Mouse (Mus musculus) spleen, adult 18-20 months (tissue): Measurements from ENCODE around the gene Adgrd1.

Experiments
- DNase-seq, 2 experiments: peaks; one replicate each; pipeline ENCODE4 v3.0.0; 2022; ENCODE audit warnings: mixed read lengths in 2 of 2

Gene Adgrd1

GRCm38 (mm10) chr5:129096511-129096910 is at the start of gene Adgrd1:
Adgrd1 (plus strand) TSS chr5:129096750.
- DNase-seq: no peak

GRCm38 (mm10) chr5:129049372-129049771 is 47.2 kb upstream of the Adgrd1 start:
- no peak for DNase-seq

- DNase-seq: no peak
These were observed 44.6 kb upstream of the Adgrd1 start for GRCm38 (mm10) chr5:129051910-129052309.

DNA sequence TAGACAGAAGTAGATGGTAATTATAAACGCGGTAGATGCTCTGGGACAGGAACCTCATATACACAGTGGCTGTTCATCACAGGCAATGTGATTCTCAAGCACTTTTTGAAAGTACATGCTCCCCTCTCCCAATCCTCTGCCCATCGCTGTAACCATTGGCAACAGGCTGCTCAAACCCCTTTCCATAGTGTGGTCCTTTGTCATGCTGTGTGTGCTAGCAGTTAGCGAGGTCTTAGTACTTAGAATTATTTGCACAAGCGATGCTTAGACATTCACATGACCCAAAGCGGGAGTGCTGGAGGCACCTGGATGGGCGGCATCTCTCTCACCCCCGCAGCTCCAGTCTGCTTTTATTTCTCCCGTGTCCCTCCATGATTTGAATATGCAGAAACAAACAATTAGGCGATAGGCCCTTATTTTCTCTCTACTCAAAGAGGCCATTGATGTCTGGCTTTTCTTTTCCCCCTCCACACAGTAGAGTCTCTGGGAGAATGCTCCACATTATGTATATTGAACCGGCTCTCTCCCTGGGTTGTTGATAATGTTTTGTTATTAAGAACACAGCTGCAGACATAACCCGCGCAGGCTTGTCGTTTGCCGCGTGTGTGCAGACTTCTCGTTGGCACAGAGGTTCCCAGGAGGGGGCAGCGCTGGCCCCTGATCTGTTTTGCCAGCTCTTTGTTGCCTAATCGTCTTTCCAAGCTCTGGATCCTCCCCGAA is 43.8 kb upstream of the Adgrd1 start:
- DNase-seq: no peak

- DNase-seq: no peak
These were observed 41.8 kb upstream of the Adgrd1 start for GRCm38 (mm10) chr5:129054675-129055284.

DNA sequence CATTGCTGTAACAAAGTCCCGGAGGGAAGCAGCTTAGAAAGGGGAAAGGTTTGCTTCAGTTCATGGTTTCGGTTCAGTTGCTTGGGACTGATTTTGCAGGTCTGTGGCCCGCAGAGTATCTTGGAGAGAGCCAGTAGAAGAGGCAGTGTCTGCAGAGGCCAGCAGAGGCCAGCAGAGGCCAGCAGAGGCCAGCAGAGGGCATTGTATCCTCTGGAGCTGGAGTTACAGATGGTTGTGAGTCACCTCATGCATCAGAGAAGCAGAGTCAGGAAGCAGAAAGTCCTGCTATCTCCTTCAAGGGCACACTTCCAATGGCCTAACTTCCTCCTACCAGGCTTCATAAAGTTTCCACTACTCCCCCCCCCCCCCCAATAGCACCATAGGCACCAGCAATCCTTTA is 37.4 kb upstream of the Adgrd1 start:
- DNase-seq: no peak

- DNase-seq: peak in 1 of 2 experiments; percentile 57
These were observed 35.0 kb upstream of the Adgrd1 start for GRCm38 (mm10) chr5:129061579-129061978.

- DNase-seq: peak; percentile 61 to 83
These were observed 33.3 kb upstream of the Adgrd1 start for GRCm38 (mm10) chr5:129063037-129063791.

GRCm38 (mm10) chr5:129063792-129064087 is 32.8 kb upstream of the Adgrd1 start:
- no peak for DNase-seq

- no peak for DNase-seq
These were observed 32.4 kb upstream of the Adgrd1 start for GRCm38 (mm10) chr5:129064186-129064585.

DNA sequence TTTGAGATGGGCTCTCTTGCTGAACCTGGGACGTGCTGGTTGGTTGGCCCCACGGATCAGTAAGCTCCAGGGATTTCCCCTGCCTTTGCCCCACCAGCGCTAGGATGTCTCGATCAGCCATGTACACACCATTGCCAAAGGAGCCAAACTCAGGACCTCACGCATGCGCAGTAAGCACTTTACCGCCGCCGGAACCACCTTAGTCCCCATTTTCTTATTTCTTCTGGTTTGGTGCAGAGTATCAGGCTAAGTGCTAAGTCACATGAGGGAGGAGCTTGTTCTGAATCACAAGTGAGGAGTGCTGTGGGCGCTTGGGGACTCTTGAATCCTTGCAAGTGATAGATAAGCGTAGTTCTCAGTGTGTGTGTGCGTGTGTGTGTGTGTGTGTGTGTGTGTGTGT is 31.2 kb upstream of the Adgrd1 start:
- no peak for DNase-seq

GRCm38 (mm10) chr5:129065946-129066345 is 30.6 kb upstream of the Adgrd1 start:
- no peak for DNase-seq

DNA sequence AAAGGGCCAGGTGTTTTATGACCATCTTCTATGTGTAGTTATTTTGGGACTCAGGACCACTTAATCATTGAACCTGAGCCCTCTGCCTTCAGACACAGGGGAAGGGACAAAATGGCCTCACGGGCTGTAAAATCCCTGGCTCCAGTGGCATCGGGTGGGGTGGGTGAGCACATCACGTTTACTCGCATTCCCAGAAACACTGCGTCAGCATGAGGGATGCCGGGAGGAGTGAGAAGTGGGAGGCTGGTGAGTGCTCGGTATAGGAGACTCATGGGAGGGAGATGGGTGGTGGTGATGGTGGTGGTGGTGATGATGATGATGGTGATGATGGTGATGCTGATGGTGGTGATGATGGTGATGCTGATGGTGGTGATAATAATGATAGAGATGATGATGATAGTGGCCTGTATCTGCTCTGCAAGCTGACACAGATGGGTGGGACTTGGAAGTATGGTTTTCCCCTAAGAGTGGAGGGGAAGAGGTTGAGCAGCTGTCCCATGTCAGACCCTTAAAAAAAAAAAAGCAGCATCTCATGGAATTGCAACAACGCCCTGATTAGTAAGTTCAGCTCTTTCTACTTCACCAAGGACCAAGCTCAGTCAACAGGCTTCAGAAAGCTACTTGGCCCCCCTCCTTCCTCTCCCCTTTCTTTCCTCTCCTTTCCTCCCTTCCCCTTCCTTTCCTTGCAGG is 29.9 kb upstream of the Adgrd1 start:
- DNase-seq: no peak

DNA sequence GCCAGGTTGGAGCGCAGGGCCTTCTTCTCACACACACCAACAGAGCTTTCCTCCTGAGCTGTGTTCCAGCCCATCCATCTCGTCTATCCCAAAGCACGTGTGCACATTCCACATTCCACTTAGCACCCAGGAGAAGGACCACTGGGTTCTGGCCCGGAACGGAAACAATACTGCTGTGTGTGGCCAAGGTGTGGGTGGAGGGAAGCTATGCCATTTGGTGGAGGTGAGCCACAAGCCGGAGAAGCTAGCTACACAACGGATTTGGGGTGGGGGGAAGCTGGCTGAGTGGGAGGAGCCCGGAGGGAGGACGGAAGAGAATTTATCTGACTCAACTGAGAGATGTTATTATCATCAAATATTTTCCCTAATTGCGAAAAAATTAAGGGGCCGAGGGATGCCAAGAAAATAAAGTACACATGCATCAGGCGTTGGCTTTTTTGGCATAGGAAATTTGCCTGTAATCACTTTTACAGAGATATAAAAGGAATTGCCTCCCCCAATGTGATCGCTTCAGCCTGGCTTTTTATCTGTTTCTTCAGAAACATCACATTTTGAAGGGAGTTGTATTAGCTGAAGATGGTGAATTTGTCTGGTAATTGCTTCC is 29.2 kb upstream of the Adgrd1 start:
- DNase-seq: no peak

DNA sequence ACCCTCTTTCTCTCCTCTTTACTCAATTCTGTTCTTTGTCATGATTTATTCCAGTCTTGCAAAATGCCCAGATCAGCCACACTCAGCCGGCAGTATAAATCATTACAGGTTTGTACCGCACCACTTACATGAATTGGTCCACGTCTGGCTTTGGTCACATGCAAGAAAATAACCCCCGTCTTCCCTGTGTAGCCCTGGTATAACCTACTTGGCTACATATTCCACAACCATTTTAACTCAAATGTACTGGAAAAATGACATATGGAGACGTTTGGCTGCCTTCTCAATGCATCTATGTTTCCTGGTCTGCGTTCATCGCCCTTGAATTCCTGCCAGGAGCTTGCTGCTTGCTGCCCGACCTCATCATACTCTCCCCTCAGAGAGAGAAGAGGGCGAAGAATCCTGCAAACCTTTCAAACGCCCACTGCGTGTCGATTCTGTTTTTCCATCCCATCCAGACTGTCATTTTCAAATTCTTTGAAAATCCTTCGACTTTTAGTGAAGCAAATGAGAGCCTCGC is 24.7 kb upstream of the Adgrd1 start:
- no peak for DNase-seq

GRCm38 (mm10) chr5:129073404-129073803 is 23.1 kb upstream of the Adgrd1 start:
- DNase-seq: no peak

GRCm38 (mm10) chr5:129076098-129076497 is 20.5 kb upstream of the Adgrd1 start:
- no peak for DNase-seq

GRCm38 (mm10) chr5:129077240-129077639 is 19.3 kb upstream of the Adgrd1 start:
- peak; percentile 35 to 46 for DNase-seq

GRCm38 (mm10) chr5:129081521-129081920 is 15.0 kb upstream of the Adgrd1 start:
- no peak for DNase-seq

- no peak for DNase-seq
These were observed 11.4 kb upstream of the Adgrd1 start for GRCm38 (mm10) chr5:129085153-129085552.

DNA sequence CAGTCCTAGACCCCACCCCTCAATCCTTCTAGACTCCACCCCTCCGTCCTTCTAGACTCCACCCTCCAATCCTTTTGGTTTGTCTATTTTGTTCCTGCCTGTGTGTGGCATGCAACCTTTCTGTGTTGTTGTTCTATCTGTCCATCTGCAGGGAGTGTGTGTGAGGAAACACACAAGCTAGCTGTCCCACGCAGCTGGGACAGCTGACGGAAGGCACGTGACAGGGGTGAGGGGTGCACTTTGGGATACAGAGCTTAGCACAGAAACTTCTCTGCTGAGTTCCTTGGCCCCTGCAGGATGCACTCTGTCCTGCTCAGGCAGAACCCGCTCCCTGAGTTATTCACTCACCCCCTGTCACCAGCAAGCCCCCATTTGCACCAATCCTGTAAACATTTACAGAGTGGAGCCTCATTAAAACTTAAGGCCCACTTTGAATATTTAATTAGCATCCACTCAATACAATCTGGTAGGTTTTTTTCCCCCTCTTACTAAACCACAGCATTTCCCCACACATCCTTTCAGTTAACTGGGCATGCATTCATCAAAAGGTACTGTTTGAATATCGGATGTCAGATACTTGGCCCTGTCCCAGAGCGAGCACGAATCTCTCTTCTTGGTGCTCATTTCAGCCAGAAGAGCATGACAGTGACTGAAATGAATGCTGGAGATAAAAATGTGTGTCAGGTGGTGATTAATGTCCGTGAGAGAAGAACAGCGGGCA is 4.0 kb upstream of the Adgrd1 start:
- DNase-seq: no peak

DNA sequence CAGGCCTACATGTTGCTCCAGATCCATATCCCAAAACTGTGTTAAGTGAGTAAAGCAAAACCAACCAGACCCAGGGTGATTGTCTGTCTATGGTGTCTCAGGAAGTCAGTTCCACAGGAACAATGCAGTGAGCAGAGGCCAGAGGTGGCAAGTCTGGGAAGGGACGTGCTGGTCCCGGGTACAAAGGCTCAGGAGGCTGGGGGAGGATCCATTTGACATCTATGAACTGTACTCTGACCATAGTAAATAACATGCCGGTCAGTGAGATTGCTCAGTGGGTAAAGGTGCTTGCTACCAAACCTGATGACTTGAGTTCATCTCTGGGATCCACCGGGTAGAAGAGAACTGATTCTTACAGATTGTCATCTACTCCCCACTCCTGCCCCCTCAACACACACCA is 3.4 kb upstream of the Adgrd1 start:
- no peak for DNase-seq
